Mouse (Mus musculus): Measurements from ENCODE around the gene Elane. TPM values are rescaled to one million over a fixed set of nuclear protein-coding genes. Genes with fewer than 3 reads are reported as not detected.

Gene Elane
- polyA plus RNA-seq, 1 experiment from 2014 or later: not detected

DNA sequence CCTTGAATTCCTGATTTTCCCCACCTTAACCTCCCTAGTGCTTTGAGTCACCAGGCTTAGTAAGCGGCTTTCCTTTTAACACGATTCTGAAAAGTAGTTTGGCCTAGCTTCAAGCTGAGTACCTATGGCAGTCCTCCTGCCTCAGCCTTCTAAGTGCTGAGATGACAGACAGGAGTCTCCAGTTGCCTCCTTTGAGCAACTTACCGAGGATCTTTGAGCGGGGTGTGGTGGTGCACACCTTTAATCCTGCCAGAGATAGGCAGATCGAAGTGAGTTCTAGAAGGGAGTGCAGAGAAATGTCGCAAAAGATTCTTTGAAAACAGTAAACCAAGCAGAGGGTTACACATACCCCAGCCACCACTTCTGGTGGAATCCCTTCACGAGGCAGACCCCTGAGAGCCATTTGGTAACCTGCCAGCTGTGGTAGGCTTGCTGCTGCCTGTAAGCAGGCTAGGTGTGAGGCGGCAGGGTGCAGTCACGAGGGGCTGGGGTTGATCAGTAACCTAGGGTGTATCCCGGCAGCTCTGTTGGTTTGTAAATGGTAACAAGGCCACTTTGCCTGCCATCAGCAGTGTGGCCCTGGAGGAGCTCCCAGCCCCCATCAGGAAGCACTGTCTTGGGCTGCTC, 30.4 kb upstream of the Elane start:
- Histone ChIP-seq H3K9me3 (ENCODE audit: control insufficient read depth, low read length) (no peaks in the 10 kb centered on the region), H3K9ac (ENCODE audit: low read length) (peak overlapping the region; percentile 98), H3K4me1 (replicated peaks; ENCODE audit: control insufficient read depth, insufficient read depth, low read length) (peaks cover 39% of the 10 kb centered on the region), H3K4me3 (ENCODE audit: low read depth, low read length) (peak overlapping the region; percentile 98), H3K27ac (ENCODE audit: low read depth, low read length) (no peak overlapping the region), H3K4me2 (ENCODE audit: low read depth, low read length, severe bottlenecking) (peak overlapping the region; percentile 88), H3K36me3 (ENCODE audit: control insufficient read depth, insufficient read depth, low read length) (peaks cover 15% of the 10 kb centered on the region), H3K27me3 (ENCODE audit: control insufficient read depth, insufficient read depth, low read length) (no peaks in the 10 kb centered on the region)
- no peak for DNase-seq (ENCODE audit: low spot score)
- WGBS: 9% methylated on average over 10 of the region's 10 CpGs
- ATAC-seq (replicated peaks; ENCODE audit: low FRiP score): no peak

DNA sequence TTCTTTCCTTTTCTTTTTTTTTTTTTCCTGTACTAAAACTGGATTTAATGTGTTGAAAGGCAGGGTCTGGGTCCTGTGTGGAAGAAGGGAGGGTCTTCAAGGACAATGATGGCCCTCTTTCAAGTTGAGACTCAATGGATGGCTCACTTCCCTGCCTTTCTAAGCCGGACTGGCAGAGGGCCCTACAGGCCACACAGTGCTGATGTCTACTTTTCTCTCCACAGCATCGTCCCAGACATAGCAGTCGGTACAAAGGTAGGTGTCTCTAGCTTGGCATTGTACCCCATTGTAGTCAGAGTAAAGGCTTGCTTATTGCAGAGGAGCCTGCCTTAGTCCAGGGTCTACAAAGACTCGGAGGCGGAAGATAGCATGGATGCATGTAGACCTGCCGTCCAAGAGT, 29.8 kb upstream of the Elane start:
- DNase-seq (ENCODE audit: low spot score): no peak
- no peak overlapping the region for H3K27ac ChIP-seq (ENCODE audit: low read depth, low read length)

DNA sequence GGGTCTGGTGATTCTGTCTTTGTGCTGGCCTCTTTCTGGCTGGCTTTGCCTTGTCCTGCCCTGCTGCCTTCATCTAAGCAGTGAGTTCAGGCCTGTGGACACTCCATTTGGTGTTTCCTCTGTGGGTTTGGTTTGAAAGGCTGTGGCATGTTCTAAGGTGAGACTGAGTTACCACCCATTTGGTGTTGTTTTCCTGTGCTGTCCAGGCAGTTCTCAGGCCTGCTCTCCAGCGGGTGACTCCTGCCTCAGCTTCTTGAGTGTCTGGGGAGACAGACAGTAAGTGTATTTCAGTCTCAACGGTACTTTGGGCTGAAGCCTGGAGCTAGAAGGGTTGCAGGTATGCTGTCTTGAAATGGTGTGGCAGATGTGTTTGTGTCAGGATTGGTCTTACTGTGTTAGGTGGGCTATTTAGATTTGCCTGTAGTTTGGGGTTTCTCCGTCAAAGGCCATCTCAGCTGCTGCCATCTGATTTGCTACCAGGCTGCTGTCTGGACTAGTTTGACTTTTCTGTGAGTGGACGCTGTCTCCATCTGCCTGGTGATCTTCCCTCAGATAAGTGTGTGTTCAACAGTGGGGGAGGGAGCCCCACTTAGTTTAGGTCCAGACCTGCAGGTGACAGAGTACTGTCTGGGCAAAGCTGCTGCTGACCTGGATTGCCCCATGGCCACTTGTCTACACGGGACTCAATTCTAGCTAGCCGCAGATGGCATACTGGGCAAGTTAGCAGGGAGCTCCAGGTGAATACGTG, 29.2 kb upstream of the Elane start:
- H3K9me3 ChIP-seq (ENCODE audit: control insufficient read depth, low read length): no peaks in the 10 kb centered on the region
- H3K27me3 ChIP-seq (ENCODE audit: control insufficient read depth, insufficient read depth, low read length): no peaks in the 10 kb centered on the region
- ATAC-seq (replicated peaks; ENCODE audit: low FRiP score): no peak
- H3K27ac ChIP-seq (ENCODE audit: low read depth, low read length): no peak overlapping the region
- H3K4me2 ChIP-seq (ENCODE audit: low read depth, low read length, severe bottlenecking): peak overlapping the region; percentile 88
- peak overlapping the region; percentile 98 for H3K9ac ChIP-seq (ENCODE audit: low read length)
- peaks cover 36% of the 10 kb centered on the region for H3K4me1 ChIP-seq (replicated peaks; ENCODE audit: control insufficient read depth, insufficient read depth, low read length)
- H3K4me3 ChIP-seq (ENCODE audit: low read depth, low read length): peak overlapping the region; percentile 98
- no peak for DNase-seq (ENCODE audit: low spot score)
- H3K36me3 ChIP-seq (ENCODE audit: control insufficient read depth, insufficient read depth, low read length): peaks cover 22% of the 10 kb centered on the region
- WGBS: 75% methylated on average over 7 of the region's 7 CpGs

More for the DNA sequence above, 29.8 kb upstream of the Elane start:
- Histone ChIP-seq H3K9ac (ENCODE audit: low read length) (peak overlapping the region; percentile 98), H3K4me2 (ENCODE audit: low read depth, low read length, severe bottlenecking) (peak overlapping the region; percentile 88), H3K27me3 (ENCODE audit: control insufficient read depth, insufficient read depth, low read length) (no peaks in the 10 kb centered on the region), H3K36me3 (ENCODE audit: control insufficient read depth, insufficient read depth, low read length) (peaks cover 20% of the 10 kb centered on the region), H3K4me1 (replicated peaks; ENCODE audit: control insufficient read depth, insufficient read depth, low read length) (peaks cover 39% of the 10 kb centered on the region), H3K4me3 (ENCODE audit: low read depth, low read length) (peak overlapping the region; percentile 98), H3K9me3 (ENCODE audit: control insufficient read depth, low read length) (no peaks in the 10 kb centered on the region)
- 51% methylated on average over 6 of the region's 6 CpGs for WGBS
- no peak for ATAC-seq (replicated peaks; ENCODE audit: low FRiP score)

DNA sequence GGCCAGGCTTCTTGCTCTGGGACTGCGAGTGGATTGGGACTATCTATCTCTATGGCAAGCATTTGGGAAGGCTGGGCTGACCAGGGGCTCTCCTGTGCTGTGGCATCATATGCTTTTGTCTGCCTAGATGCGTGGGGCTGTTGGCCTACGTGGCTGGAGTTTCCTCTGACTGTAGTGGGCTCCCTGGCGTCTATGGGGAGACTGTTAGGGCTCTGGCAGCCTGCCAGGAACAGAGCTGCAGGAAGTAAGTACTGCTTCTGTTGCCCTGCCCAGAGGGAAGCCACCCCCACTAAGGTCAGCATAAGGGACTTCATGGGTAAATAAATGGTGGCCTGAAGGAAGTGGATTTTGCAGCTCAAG, 28.6 kb upstream of the Elane start:
- Histone ChIP-seq H3K4me3 (ENCODE audit: low read depth, low read length) (peak overlapping the region; percentile 98), H3K4me1 (replicated peaks; ENCODE audit: control insufficient read depth, insufficient read depth, low read length) (peaks cover 30% of the 10 kb centered on the region), H3K27me3 (ENCODE audit: control insufficient read depth, insufficient read depth, low read length) (no peaks in the 10 kb centered on the region), H3K27ac (ENCODE audit: low read depth, low read length) (no peak overlapping the region), H3K36me3 (ENCODE audit: control insufficient read depth, insufficient read depth, low read length) (peaks cover 27% of the 10 kb centered on the region), H3K4me2 (ENCODE audit: low read depth, low read length, severe bottlenecking) (peak overlapping the region; percentile 88), H3K9ac (ENCODE audit: low read length) (no peak overlapping the region; the same call in 1 of the 2 replicates), H3K9me3 (ENCODE audit: control insufficient read depth, low read length) (no peaks in the 10 kb centered on the region)
- no peak for DNase-seq (ENCODE audit: low spot score)
- 65% methylated on average over 4 of the region's 4 CpGs for WGBS
- ATAC-seq (replicated peaks; ENCODE audit: low FRiP score): no peak

DNA sequence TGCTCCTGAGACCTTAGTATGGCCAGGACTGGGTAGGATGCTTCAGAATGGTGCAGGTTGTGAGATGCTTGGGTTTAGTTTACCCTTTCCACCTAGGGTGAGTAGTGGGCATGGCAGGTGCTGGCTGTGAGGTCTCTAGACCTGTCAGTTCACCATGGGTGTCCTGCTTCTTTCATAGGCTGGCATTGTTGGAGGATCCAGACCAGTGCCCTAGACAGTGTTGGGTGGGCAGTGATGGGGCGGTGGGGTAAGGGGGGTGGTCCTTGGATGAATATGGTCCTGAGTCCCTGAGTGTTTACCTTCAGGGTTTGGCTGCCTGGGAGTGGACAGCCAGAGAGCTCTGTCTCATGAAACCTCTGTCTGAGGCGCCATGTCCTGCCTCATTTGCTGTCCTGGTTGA, 28.2 kb upstream of the Elane start:
- no peak for ATAC-seq (replicated peaks; ENCODE audit: low FRiP score)
- Histone ChIP-seq H3K4me2 (ENCODE audit: low read depth, low read length, severe bottlenecking) (peak overlapping the region; percentile 88; the same call in 1 of the 2 replicates), H3K9me3 (ENCODE audit: control insufficient read depth, low read length) (no peaks in the 10 kb centered on the region), H3K4me3 (ENCODE audit: low read depth, low read length) (peak overlapping the region; percentile 98), H3K36me3 (ENCODE audit: control insufficient read depth, insufficient read depth, low read length) (peaks cover 32% of the 10 kb centered on the region), H3K27ac (ENCODE audit: low read depth, low read length) (no peak overlapping the region), H3K4me1 (replicated peaks; ENCODE audit: control insufficient read depth, insufficient read depth, low read length) (peaks cover 25% of the 10 kb centered on the region), H3K27me3 (ENCODE audit: control insufficient read depth, insufficient read depth, low read length) (no peaks in the 10 kb centered on the region), H3K9ac (ENCODE audit: low read length) (peak overlapping the region; percentile 27)
- WGBS: 86% methylated on average over 2 of the region's 2 CpGs
- no peak for DNase-seq (ENCODE audit: low spot score)

DNA sequence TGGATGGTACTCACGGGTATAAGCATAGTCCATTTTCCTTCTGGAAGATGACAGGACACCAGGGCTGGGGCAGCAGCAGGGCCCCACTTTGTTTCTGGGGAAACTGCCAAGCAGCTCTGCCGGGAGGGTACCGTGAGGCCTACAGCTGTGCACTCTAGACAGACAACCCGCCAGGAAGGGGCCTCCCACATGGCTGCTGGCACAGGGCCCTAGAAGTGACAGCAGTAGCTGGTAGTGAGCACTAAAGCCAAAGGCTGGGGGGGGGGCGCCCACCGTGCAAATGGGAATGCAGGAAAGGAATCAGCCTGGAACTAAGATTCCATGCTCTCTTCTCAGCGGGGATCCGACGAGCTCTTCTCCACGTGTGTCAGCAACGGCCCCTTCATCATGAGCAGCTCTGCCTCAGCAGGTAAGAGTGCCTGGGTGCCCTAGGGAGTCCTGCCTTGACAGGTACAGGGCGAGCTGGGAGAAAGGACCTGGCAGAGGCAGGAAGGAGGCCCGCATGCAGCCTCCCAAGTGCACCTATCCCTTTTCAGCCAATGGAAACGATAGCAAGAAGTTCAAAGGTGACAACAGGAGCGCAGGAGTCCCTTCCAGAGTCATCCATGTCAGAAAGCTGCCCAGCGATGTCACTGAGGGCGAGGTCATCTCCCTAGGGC, 27.5 kb upstream of the Elane start:
- Histone ChIP-seq H3K36me3 (ENCODE audit: control insufficient read depth, insufficient read depth, low read length) (peaks cover 34% of the 10 kb centered on the region), H3K4me3 (ENCODE audit: low read depth, low read length) (no peak overlapping the region), H3K4me1 (replicated peaks; ENCODE audit: control insufficient read depth, insufficient read depth, low read length) (peaks cover 23% of the 10 kb centered on the region), H3K9ac (ENCODE audit: low read length) (no peak overlapping the region), H3K27me3 (ENCODE audit: control insufficient read depth, insufficient read depth, low read length) (no peaks in the 10 kb centered on the region), H3K4me2 (ENCODE audit: low read depth, low read length, severe bottlenecking) (0 out of 2 replicates have a peak overlapping the region, but pooled peaks have one; percentile 88), H3K27ac (ENCODE audit: low read depth, low read length) (no peak overlapping the region), H3K9me3 (ENCODE audit: control insufficient read depth, low read length) (no peaks in the 10 kb centered on the region)
- DNase-seq (ENCODE audit: low spot score) (no peak), ATAC-seq (replicated peaks; ENCODE audit: low FRiP score) (no peak)
- WGBS: 77% methylated on average over 17 of the region's 17 CpGs

DNA sequence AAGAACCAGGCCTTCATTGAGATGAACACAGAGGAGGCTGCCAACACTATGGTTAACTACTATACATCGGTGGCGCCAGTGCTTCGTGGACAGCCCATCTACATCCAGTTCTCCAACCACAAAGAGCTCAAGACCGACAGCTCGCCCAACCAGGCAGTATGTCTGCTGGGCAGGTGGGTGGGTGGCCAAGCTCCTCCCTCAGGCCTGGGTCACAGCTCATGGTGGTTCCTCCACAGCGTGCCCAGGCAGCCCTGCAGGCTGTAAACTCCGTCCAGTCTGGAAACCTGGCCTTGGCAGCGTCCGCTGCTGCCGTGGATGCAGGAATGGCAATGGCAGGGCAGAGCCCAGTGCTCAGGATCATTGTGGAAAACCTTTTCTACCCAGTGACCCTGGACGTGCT, 26.9 kb upstream of the Elane start:
- DNase-seq (ENCODE audit: low spot score): no peak

DNA sequence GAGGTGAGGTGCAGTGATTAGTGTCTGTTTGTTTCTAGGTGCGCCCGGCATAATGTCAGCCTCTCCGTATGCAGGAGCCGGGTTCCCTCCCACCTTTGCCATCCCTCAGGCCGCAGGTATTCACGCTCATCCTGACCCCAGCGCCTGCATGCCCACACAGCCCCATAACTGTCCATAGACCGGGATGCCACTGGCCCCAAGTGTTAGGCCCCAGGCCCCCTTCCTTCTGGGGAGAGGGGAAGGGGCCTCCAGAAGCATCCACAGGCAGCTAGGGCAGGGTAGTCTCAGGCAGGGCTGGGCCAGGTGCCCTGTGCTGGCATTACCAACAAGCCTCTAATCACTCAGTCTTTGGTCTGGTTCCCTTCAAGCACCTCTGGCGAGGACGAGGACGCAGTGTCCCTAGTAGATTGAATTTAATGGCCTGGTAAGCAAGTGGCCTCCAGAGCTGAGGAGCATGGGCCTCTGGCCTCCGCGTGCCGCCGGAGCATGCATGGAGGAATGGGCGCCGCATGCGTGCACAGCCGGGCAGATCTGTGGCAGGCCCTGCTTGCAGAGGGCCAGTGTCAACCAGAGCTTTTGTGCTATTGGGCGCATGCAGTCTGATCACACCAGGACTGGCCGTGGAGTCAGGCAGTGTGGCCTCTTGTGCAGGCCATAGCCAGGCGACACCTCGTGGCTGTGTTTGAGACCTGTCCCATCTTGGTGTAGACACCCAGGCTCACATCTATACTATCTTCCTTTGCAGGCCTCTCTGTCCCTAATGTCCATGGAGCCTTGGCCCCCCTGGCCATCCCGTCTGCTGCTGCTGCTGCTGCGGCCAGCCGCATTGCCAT, 25.8 kb upstream of the Elane start:
- no peaks in the 10 kb centered on the region for H3K27me3 ChIP-seq (ENCODE audit: control insufficient read depth, insufficient read depth, low read length)
- H3K9ac ChIP-seq (ENCODE audit: low read length): no peak overlapping the region
- H3K27ac ChIP-seq (ENCODE audit: low read depth, low read length): no peak overlapping the region; the same call in 1 of the 2 replicates
- 93% methylated on average over 26 of the region's 26 CpGs for WGBS
- ATAC-seq (replicated peaks; ENCODE audit: low FRiP score): no peak
- H3K4me1 ChIP-seq (replicated peaks; ENCODE audit: control insufficient read depth, insufficient read depth, low read length): peaks cover 23% of the 10 kb centered on the region
- DNase-seq (ENCODE audit: low spot score): no peak
- peaks cover 34% of the 10 kb centered on the region for H3K36me3 ChIP-seq (ENCODE audit: control insufficient read depth, insufficient read depth, low read length)
- H3K9me3 ChIP-seq (ENCODE audit: control insufficient read depth, low read length): no peaks in the 10 kb centered on the region
- H3K4me3 ChIP-seq (ENCODE audit: low read depth, low read length): no peak overlapping the region
- no peak overlapping the region for H3K4me2 ChIP-seq (ENCODE audit: low read depth, low read length, severe bottlenecking)

More for the DNA sequence above, 26.9 kb upstream of the Elane start:
- 91% methylated on average over 11 of the region's 11 CpGs for WGBS
- peaks cover 34% of the 10 kb centered on the region for H3K36me3 ChIP-seq (ENCODE audit: control insufficient read depth, insufficient read depth, low read length)
- H3K4me1 ChIP-seq (replicated peaks; ENCODE audit: control insufficient read depth, insufficient read depth, low read length): peaks cover 23% of the 10 kb centered on the region
- H3K27ac ChIP-seq (ENCODE audit: low read depth, low read length): no peak overlapping the region
- no peak for ATAC-seq (replicated peaks; ENCODE audit: low FRiP score)
- H3K4me2 ChIP-seq (ENCODE audit: low read depth, low read length, severe bottlenecking): no peak overlapping the region
- no peak overlapping the region for H3K4me3 ChIP-seq (ENCODE audit: low read depth, low read length)
- no peaks in the 10 kb centered on the region for H3K27me3 ChIP-seq (ENCODE audit: control insufficient read depth, insufficient read depth, low read length)
- H3K9me3 ChIP-seq (ENCODE audit: control insufficient read depth, low read length): no peaks in the 10 kb centered on the region
- H3K9ac ChIP-seq (ENCODE audit: low read length): no peak overlapping the region

Measured in forebrain, embryonic 11.5 days (tissue).